Mouse (Mus musculus): ENCODE results near the gene Gm43518. TPM values are rescaled to one million over a fixed set of nuclear protein-coding genes. Genes with fewer than 3 reads are reported as not detected.

Gene Gm43518
- total and polyA plus RNA-seq, 3 experiments: 2.1 to 3.6 TPM; not detected in 1

- TF ChIP-seq CHD1 (IDR thresholded peaks at IDR 0.05; ENCODE audit: low read depth, low read length) (no peak), GABPA (IDR thresholded peaks at IDR 0.05; ENCODE audit: low read depth, low read length) (no peak), SMC3 (IDR thresholded peaks at IDR 0.05; ENCODE audit: low read depth, low read length) (peak; percentile 57; the same call in 1 of the 2 replicates)
Measured at GRCm38 (mm10) chr5:123906976-123907630, 20.1 kb upstream of the Gm43518 start, which contains the start of gene Denr (continued).

- TF ChIP-seq MAX (IDR thresholded peaks at IDR 0.05; ENCODE audit: low read length): peak; percentile 29; the same call in 1 of the 2 replicates
- no peak for TF ChIP-seq CHD2 (IDR thresholded peaks at IDR 0.05; ENCODE audit: low read length)
Measured at GRCm38 (mm10) chr5:123907631-123907977, 19.6 kb upstream of the Gm43518 start.

GRCm38 (mm10) chr5:123914852-123915251 is 12.4 kb upstream of the Gm43518 start:
- no peaks in the 10 kb centered on the region for H3K27me3 ChIP-seq (ENCODE audit: control insufficient read depth in 1 of 2, insufficient read depth in 2 of 2, low read length in 2 of 2)
- no peaks in the 10 kb centered on the region for H3K9me3 ChIP-seq (replicated peaks; ENCODE audit: insufficient read depth, low read length)
- H3K27ac ChIP-seq (ENCODE audit: control insufficient read depth, low read depth, low read length): no peak overlapping the region
- TF ChIP-seq RAD21 (IDR thresholded peaks at IDR 0.05; ENCODE audit: low read depth, low read length) (no peak), MYB (IDR thresholded peaks at IDR 0.05; ENCODE audit: low read depth, low read length) (no peak), BHLHE40 (IDR thresholded peaks at IDR 0.05; ENCODE audit: borderline replicate concordance, low read depth, low read length) (no peak), MYC (IDR thresholded peaks at IDR 0.05; ENCODE audit: low read depth, low read length) (no peak), ZKSCAN1 (IDR thresholded peaks at IDR 0.05; ENCODE audit: low read depth, low read length) (no peak), POLR2AphosphoS5 (IDR thresholded peaks at IDR 0.05; ENCODE audit: borderline replicate concordance, low read depth, low read length) (no peak), TAL1 (IDR thresholded peaks at IDR 0.05; ENCODE audit: low read length) (no peak), USF1 (IDR thresholded peaks at IDR 0.05; ENCODE audit: low read depth, low read length) (no peak), GATA1 (IDR thresholded peaks at IDR 0.05; ENCODE audit: low read depth, low read length) (no peak), RCOR1 (IDR thresholded peaks at IDR 0.05; ENCODE audit: low read depth, low read length) (no peak), GABPA (IDR thresholded peaks at IDR 0.05; ENCODE audit: low read depth, low read length) (no peak), POLR2AphosphoS2 (IDR thresholded peaks at IDR 0.05; ENCODE audit: low read length) (no peak), NRF1 (IDR thresholded peaks at IDR 0.05; ENCODE audit: insufficient read depth, low read depth, low read length, poor library complexity, severe bottlenecking) (no peak), JUND (IDR thresholded peaks at IDR 0.05; ENCODE audit: low read depth, low read length) (no peak), CHD2 (IDR thresholded peaks at IDR 0.05; ENCODE audit: low read length) (no peak)
- no peak overlapping the region for H3K4me3 ChIP-seq (ENCODE audit: control insufficient read depth in 1 of 2, insufficient read depth in 1 of 2, low read depth in 2 of 2, low read length in 2 of 2)
- peaks cover 35% of the 10 kb centered on the region for H3K79me2 ChIP-seq (ENCODE audit: control insufficient read depth, insufficient read depth, low read length, poor library complexity)
- H3K4me1 ChIP-seq (ENCODE audit: control insufficient read depth in 1 of 2, insufficient read depth in 2 of 2, low read length in 2 of 2): no peaks in the 10 kb centered on the region
- H3K36me3 ChIP-seq (ENCODE audit: control insufficient read depth in 1 of 2, insufficient read depth in 2 of 2, low read length in 2 of 2): peaks cover under 1 to 49% of the 10 kb centered on the region in 2 experiments; a peak in 3 of 4 replicates
- no peak for DNase-seq (ENCODE audit: low read depth, low spot score)
- H3K9ac ChIP-seq (ENCODE audit: control insufficient read depth, low read depth, low read length, poor library complexity, severe bottlenecking): no peak overlapping the region

More at GRCm38 (mm10) chr5:123907631-123907977, 19.6 kb upstream of the Gm43518 start:
- no peaks in the 10 kb centered on the region for H3K9me3 ChIP-seq (replicated peaks; ENCODE audit: insufficient read depth, low read length)
- peaks cover 45% of the 10 kb centered on the region for H3K79me2 ChIP-seq (ENCODE audit: control insufficient read depth, insufficient read depth, low read length, poor library complexity)
- peaks cover 6 to 15% of the 10 kb centered on the region in 2 experiments for H3K36me3 ChIP-seq (ENCODE audit: control insufficient read depth in 1 of 2, insufficient read depth in 2 of 2, low read length in 2 of 2)
- peak overlapping the region; percentile 69 for H3K27ac ChIP-seq (ENCODE audit: control insufficient read depth, low read depth, low read length)
- H3K4me1 ChIP-seq (ENCODE audit: control insufficient read depth in 1 of 2, insufficient read depth in 2 of 2, low read length in 2 of 2): peaks cover 0 to 19% of the 10 kb centered on the region in 2 experiments; a peak in 3 of 4 replicates
- DNase-seq (ENCODE audit: low read depth, low spot score): peak; percentile 64
- no peaks in the 10 kb centered on the region for H3K27me3 ChIP-seq (ENCODE audit: control insufficient read depth in 1 of 2, insufficient read depth in 2 of 2, low read length in 2 of 2)
- peak overlapping the region; percentile 97 for H3K9ac ChIP-seq (ENCODE audit: control insufficient read depth, low read depth, low read length, poor library complexity, severe bottlenecking)
- H3K4me3 ChIP-seq (ENCODE audit: control insufficient read depth in 1 of 2, insufficient read depth in 1 of 2, low read depth in 2 of 2, low read length in 2 of 2): peak overlapping the region; percentile 52 to 96

Data from MEL (cell line).